Mouse (Mus musculus): ENCODE data around the gene Ifi27.
"Not testable (repeated sequence)": the region's sequence is repeated elsewhere in the genome, so short reads cannot be mapped to it uniquely, and the experiment has no call there.

DNA sequence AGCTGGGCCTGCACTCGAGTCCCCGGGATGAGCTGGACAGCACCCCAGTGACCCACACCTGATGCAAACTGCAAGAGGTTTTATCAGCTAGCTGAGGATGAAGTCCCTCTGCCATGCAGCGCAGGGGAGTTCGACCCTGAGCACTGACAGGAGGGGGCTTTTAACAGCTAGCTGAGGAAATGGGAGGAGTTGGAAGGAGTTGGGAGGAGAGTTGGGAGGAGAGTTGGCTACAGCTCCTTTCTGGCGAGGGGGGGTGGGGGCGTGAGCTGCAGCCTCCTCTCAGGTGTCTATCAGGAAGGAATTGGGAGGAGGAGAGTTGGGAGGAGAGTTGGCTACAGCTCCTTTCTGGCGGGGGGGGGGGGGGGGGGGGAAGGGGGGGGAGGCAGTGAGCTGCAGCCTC lies 10.2 kb downstream of the Ifi27 start:
- not testable (repeated sequence) for TF ChIP-seq EP300 (IDR thresholded peaks at IDR 0.05; ENCODE audit: insufficient read depth, low read depth, low read length); CTCF (IDR thresholded peaks at IDR 0.05)
- TF ChIP-seq POLR2A (IDR thresholded peaks at IDR 0.05; ENCODE audit: insufficient read depth, low read depth, low read length), result 0 out of 2 replicates have a peak, but pooled peaks have one; percentile 31

Measured in heart, adult 2 months (tissue).